Mouse (Mus musculus): Measurements from ENCODE around the gene Zfp593.
"Not testable (repeated sequence)": the region's sequence is repeated elsewhere in the genome, so short reads cannot be mapped to it uniquely, and the experiment has no call there.

The Zfp593 gene

GRCm38 (mm10) chr4:134245148-134245843 is at the start of gene Zfp593:
Gene Zfp593, minus strand, starts transcription at chr4:134245592.
- DNase-seq: peak; percentile 90 to 98

- no peak for DNase-seq
These were observed 48.3 kb upstream of the Zfp593 start for GRCm38 (mm10) chr4:134293692-134294163.

GRCm38 (mm10) chr4:134293061-134293691 is 47.8 kb upstream of the Zfp593 start:
- no peak for DNase-seq

- DNase-seq: peak; percentile 49 to 77
These were observed 46.7 kb upstream of the Zfp593 start for GRCm38 (mm10) chr4:134292067-134292466.

- no peak for DNase-seq
These were observed 43.2 kb upstream of the Zfp593 start for GRCm38 (mm10) chr4:134288397-134289256.

- peak; percentile 67 to 69 for DNase-seq
These were observed 42.2 kb upstream of the Zfp593 start, which contains the start of gene Pdik1l for GRCm38 (mm10) chr4:134287575-134288025. Gene Pdik1l, minus strand, starts transcription at chr4:134287895.

GRCm38 (mm10) chr4:134287168-134287564 is 41.8 kb upstream of the Zfp593 start:
- DNase-seq: peak; percentile 93 to 98

GRCm38 (mm10) chr4:134286226-134287167 is 41.1 kb upstream of the Zfp593 start:
- no peak for DNase-seq

- DNase-seq: no peak
These were observed 39.5 kb upstream of the Zfp593 start for GRCm38 (mm10) chr4:134284942-134285341.

GRCm38 (mm10) chr4:134273417-134274345 is 28.3 kb upstream of the Zfp593 start:
- peak; percentile 25 to 31 for DNase-seq

GRCm38 (mm10) chr4:134272731-134273416 is 27.5 kb upstream of the Zfp593 start:
- no peak for DNase-seq

- no peak for DNase-seq
These were observed 26.6 kb upstream of the Zfp593 start for GRCm38 (mm10) chr4:134271979-134272378.

- DNase-seq: not testable (repeated sequence)
These were observed 24.2 kb upstream of the Zfp593 start for GRCm38 (mm10) chr4:134269622-134270021.

GRCm38 (mm10) chr4:134268102-134268655 is 22.8 kb upstream of the Zfp593 start:
- DNase-seq: no peak

- DNase-seq: no peak
These were observed 20.6 kb upstream of the Zfp593 start for GRCm38 (mm10) chr4:134265860-134266585.

GRCm38 (mm10) chr4:134263191-134263590 is 17.8 kb upstream of the Zfp593 start:
- peak in 1 of 2 experiments; percentile 44 for DNase-seq

- DNase-seq: no peak
These were observed 13.0 kb upstream of the Zfp593 start for GRCm38 (mm10) chr4:134258354-134258753.

- no peak for DNase-seq
These were observed 12.0 kb upstream of the Zfp593 start for GRCm38 (mm10) chr4:134257198-134258009.

All from spleen, adult 18-20 months (tissue).